Mouse (Mus musculus): Measurements from ENCODE around the gene Tmprss3.

Tmprss3 gene

GRCm38 (mm10) chr17:31195207-31195606 is 3.6 kb downstream of the Tmprss3 start:
- DNase-seq (ENCODE audit: low spot score in 2 of 2): no peak

GRCm38 (mm10) chr17:31193360-31193759 is 5.4 kb downstream of the Tmprss3 start:
- DNase-seq (ENCODE audit: low spot score in 2 of 2): no peak

GRCm38 (mm10) chr17:31192663-31193062 is 6.1 kb downstream of the Tmprss3 start:
- DNase-seq (ENCODE audit: low spot score in 2 of 2): no peak

- DNase-seq (ENCODE audit: low spot score in 2 of 2): no peak
These were observed 7.0 kb downstream of the Tmprss3 start for GRCm38 (mm10) chr17:31191825-31192224.

GRCm38 (mm10) chr17:31187370-31187769 is 11.4 kb downstream of the Tmprss3 start:
- DNase-seq (ENCODE audit: low spot score in 2 of 2): peak; percentile 42 to 67

GRCm38 (mm10) chr17:31184269-31184990 is 14.3 kb downstream of the Tmprss3 start:
- no peak for DNase-seq (ENCODE audit: low spot score in 2 of 2)

GRCm38 (mm10) chr17:31183180-31183974 is 15.4 kb downstream of the Tmprss3 start:
- DNase-seq (ENCODE audit: low spot score in 2 of 2): no peak

- no peak for DNase-seq (ENCODE audit: low spot score in 2 of 2)
These were observed 17.3 kb downstream of the Tmprss3 start for GRCm38 (mm10) chr17:31181490-31181889.

- DNase-seq (ENCODE audit: low spot score in 2 of 2): no peak
These were observed 22.5 kb downstream of the Tmprss3 start for GRCm38 (mm10) chr17:31176321-31176720.

- no peak for DNase-seq (ENCODE audit: low spot score in 2 of 2)
These were observed 29.0 kb downstream of the Tmprss3 start for GRCm38 (mm10) chr17:31169796-31170195.

- DNase-seq (ENCODE audit: low spot score in 2 of 2): no peak
These were observed 33.6 kb downstream of the Tmprss3 start, which contains the start of gene Tff1 for GRCm38 (mm10) chr17:31165127-31165526. Gene Tff1, minus strand, starts transcription at chr17:31165277.

GRCm38 (mm10) chr17:31163821-31164220 is 35.0 kb downstream of the Tmprss3 start:
- no peak for DNase-seq (ENCODE audit: low spot score in 2 of 2)

GRCm38 (mm10) chr17:31162607-31163006 is 36.2 kb downstream of the Tmprss3 start:
- DNase-seq (ENCODE audit: low spot score in 2 of 2): no peak

GRCm38 (mm10) chr17:31160291-31160690 is 38.5 kb downstream of the Tmprss3 start:
- DNase-seq (ENCODE audit: low spot score in 2 of 2): no peak

GRCm38 (mm10) chr17:31157921-31158320 is 40.9 kb downstream of the Tmprss3 start:
- no peak for DNase-seq (ENCODE audit: low spot score in 2 of 2)

GRCm38 (mm10) chr17:31153785-31154184 is 45.0 kb downstream of the Tmprss3 start:
- DNase-seq (ENCODE audit: low spot score in 2 of 2): no peak

- no peak for DNase-seq (ENCODE audit: low spot score in 2 of 2)
These were observed 45.7 kb downstream of the Tmprss3 start for GRCm38 (mm10) chr17:31152966-31153499.

- no peak for DNase-seq (ENCODE audit: low spot score in 2 of 2)
These were observed 46.3 kb downstream of the Tmprss3 start for GRCm38 (mm10) chr17:31152512-31152911.

GRCm38 (mm10) chr17:31145998-31146397 is 52.8 kb downstream of the Tmprss3 start:
- DNase-seq (ENCODE audit: low spot score in 2 of 2): no peak

- DNase-seq (ENCODE audit: low spot score in 2 of 2): no peak
These were observed 54.4 kb downstream of the Tmprss3 start, which contains the start of gene Tff2 for GRCm38 (mm10) chr17:31144040-31145037. Gene Tff2, minus strand, starts transcription at chr17:31144282.

GRCm38 (mm10) chr17:31142116-31142515 is 56.7 kb downstream of the Tmprss3 start:
- no peak for DNase-seq (ENCODE audit: low spot score in 2 of 2)
